Mouse (Mus musculus): ENCODE measurements around the gene Pgbd1. TPM values are rescaled to one million over a fixed set of nuclear protein-coding genes. Genes with fewer than 3 reads are reported as not detected.
"Not testable (repeated sequence)": the region's sequence is repeated elsewhere in the genome, so short reads cannot be mapped to it uniquely, and the experiment has no call there.

The Pgbd1 gene
- polyA plus RNA-seq (2015; fragmentation: Nextera tagmentation; extraction: Ambion mirVana) = 4.0 and 4.2 TPM in 2 replicates

- Histone ChIP-seq H3K9me3 (no peaks in the 10 kb centered on the region), H3K4me1 (replicated peaks) (peaks cover 14% of the 10 kb centered on the region), H3K4me2 (peak within 1 kb of the TSS; percentile 81), H3K27me3 (no peaks in the 10 kb centered on the region), H3K4me3 (peak within 1 kb of the TSS; percentile 59), H3K27ac (peak within 1 kb of the TSS; percentile 89), H3K36me3 (peaks cover 29% of the 10 kb centered on the region), H3K9ac (peak within 1 kb of the TSS; percentile 81)
- WGBS = 2% methylated on average over 32 of the region's 32 CpGs
- ATAC-seq (ENCODE audit: low FRiP score) = peak; percentile 97
These were observed at the start of gene Pgbd1 for GRCm38 (mm10) chr13:21440503-21441206. Gene Pgbd1, minus strand, starts transcription at chr13:21441058.

DNA sequence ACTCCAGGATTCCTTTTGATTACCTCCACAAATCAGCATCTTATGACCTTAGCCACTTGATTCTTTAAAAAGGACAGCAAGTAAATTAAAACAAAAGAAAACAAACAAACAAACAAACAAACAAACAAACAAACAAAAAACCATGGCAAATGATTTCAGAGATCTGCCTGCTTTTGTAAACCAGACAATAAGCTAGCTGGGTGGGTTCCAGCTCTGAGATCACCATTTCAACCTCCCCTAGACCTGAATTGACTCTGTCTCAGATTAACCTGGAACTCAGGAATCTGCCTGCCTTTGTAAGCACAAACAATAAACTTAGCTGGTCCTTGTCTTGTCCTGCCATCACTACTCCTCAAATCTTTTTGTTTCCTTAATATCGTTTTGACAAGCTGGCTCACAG lies 46.0 kb upstream of the Pgbd1 start:
- H3K27ac ChIP-seq = no peak overlapping the region
- no peaks in the 10 kb centered on the region for H3K4me1 ChIP-seq (replicated peaks)
- H3K27me3 ChIP-seq = no peaks in the 10 kb centered on the region
- 0 out of 2 replicates have a peak, but pooled peaks cover 7% of the 10 kb centered on the region for H3K9me3 ChIP-seq
- WGBS = 98% methylated on average over 1 of the region's 1 CpGs
- peaks cover 41% of the 10 kb centered on the region for H3K36me3 ChIP-seq
- no peak overlapping the region for H3K4me2 ChIP-seq
- no peak overlapping the region for H3K9ac ChIP-seq
- no peak overlapping the region for H3K4me3 ChIP-seq
- no peak for ATAC-seq (ENCODE audit: low FRiP score)

DNA sequence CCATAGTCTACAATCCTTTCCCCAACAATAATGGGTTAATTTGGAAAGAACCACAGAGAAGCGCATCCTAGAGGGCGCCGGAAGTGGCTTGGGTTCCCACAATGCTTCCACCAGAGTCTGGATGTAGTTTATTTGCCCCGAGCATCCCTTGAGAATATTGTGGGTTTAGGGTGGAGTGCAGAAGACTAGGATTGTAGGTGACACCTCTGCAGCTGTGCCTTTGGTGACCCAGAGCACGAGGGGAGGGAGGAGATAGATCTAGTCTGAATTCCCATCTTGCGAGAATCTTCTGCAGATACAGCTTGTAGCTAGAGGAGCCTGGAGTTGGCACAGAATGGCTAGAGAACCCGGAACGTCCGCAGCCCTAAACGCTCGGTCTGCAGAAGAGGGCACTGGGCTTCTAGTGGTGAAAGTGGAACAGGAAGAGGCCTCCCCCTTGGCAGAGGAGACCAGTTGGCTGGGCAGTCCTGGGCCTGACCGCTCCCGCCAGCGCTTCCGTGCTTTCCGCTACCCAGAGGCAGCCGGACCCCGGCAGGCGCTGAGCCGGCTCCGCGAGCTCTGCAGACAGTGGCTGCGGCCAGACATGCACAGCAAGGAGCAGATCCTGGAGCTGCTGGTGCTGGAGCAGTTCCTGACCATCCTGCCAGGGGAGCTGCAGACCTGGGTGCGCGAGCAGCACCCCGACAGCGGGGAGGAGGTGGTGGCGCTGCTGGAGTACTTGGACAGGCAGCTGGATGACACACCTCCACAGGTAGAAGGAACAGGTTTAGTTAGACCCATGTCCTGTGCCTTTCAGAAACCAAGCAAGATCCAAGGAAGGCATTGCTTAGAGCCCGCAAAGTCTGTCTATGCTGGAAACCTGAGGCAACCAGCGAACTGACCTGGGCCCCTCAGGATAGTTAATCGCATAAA lies 38.2 kb upstream of the Pgbd1 start, which contains the start of the genes Zkscan4 and Gm10065:
Gene Zkscan4 (plus strand): TSS at position 149 of the 912 bp plus-strand sequence.
Gene Gm10065 (minus strand): TSS at position 683 of the 912 bp plus-strand sequence.
- H3K4me3 ChIP-seq = peak within 1 kb of the TSS; percentile 55
- 5% methylated on average over 31 of the region's 31 CpGs for WGBS

GRCm38 (mm10) chr13:21472427-21472826 lies 31.6 kb upstream of the Pgbd1 start:
- Histone ChIP-seq H3K27me3 (peaks cover 11% of the 10 kb centered on the region; the same call in 1 of the 2 replicates), H3K27ac (no peak overlapping the region), H3K4me3 (no peak overlapping the region), H3K4me1 (replicated peaks) (0 out of 2 replicates have a peak, but pooled peaks cover 3% of the 10 kb centered on the region), H3K9me3 (no peaks in the 10 kb centered on the region), H3K36me3 (no peaks in the 10 kb centered on the region), H3K4me2 (no peak overlapping the region), H3K9ac (no peak overlapping the region)
- ATAC-seq (ENCODE audit: low FRiP score) = no peak
- WGBS = 29% methylated on average over 4 of the region's 4 CpGs

More for the DNA sequence above, 38.2 kb upstream of the Pgbd1 start, which contains the start of the genes Zkscan4 and Gm10065:
- Histone ChIP-seq H3K27ac (peak within 1 kb of the TSS; percentile 85), H3K4me2 (peak within 1 kb of the TSS; percentile 70), H3K9ac (peak within 1 kb of the TSS; percentile 82), H3K4me1 (replicated peaks) (peaks cover 12% of the 10 kb centered on the region)
- H3K36me3 ChIP-seq, H3K27me3 ChIP-seq, H3K9me3 ChIP-seq: not testable (repeated sequence)
- ATAC-seq (ENCODE audit: low FRiP score) = peak; percentile 91

GRCm38 (mm10) chr13:21469097-21469496 lies 28.2 kb upstream of the Pgbd1 start:
- H3K27me3 ChIP-seq = 0 out of 2 replicates have a peak, but pooled peaks cover 10% of the 10 kb centered on the region
- H3K36me3 ChIP-seq = no peaks in the 10 kb centered on the region
- WGBS = 29% methylated on average over 9 of the region's 9 CpGs
- ATAC-seq (ENCODE audit: low FRiP score) = no peak
- peak overlapping the region; percentile 78 for H3K4me2 ChIP-seq
- H3K27ac ChIP-seq = no peak overlapping the region
- no peak overlapping the region for H3K4me3 ChIP-seq
- H3K9me3 ChIP-seq = no peaks in the 10 kb centered on the region
- H3K4me1 ChIP-seq (replicated peaks) = 0 out of 2 replicates have a peak, but pooled peaks cover 3% of the 10 kb centered on the region
- no peak overlapping the region for H3K9ac ChIP-seq

DNA sequence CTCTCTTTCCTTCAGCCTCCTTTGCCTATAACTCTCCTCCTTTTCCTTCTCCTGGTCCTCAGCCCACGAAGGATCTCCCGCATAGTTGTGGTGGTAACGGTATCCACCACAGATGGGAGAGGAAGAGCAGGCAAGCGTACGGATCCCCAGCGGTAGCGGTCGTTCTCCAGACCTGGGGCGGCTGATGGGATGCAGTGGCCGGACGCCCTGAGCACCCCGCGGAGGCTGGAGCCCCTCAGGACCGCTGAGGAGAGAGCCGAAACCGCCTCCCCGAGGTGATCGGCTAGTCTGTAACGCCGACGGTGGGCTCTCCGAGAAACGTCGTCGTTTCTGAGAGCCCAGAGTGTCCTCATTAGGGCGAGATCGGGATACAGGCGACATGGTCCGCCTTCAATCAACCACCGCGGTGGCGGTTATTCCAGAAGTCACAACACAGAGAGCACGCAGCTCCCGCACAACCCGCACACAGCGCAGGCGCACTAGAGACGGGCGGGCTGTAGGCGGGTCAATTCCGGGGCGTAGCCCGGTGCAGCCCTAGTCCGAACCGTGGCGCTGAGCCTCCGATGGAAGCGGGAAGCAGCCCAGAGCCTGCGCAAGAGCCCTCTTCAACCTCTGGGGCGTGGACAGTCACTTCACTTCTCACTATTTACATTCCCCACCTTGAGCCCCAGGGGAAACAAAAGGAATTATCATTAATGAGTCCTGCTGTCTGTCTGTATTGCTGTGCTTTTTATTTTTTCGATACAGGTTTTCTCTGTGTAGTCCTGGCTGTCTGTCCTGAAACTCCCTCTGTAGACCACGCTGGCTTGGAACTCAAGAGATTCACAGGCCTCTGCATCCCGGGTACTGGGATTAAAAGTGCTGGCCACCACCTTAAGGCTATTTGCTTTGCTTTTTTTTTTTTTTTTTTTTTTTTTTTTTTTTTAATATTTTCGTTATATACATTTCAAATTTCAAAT lies 27.5 kb upstream of the Pgbd1 start, which contains the start of gene Nkapl:
Gene Nkapl (minus strand): TSS at position 449 of the 959 bp plus-strand sequence.
- Histone ChIP-seq H3K4me2 (peak within 1 kb of the TSS; percentile 78), H3K27ac (peak within 1 kb of the TSS; percentile 83), H3K4me1 (replicated peaks) (0 out of 2 replicates have a peak, but pooled peaks cover 3% of the 10 kb centered on the region), H3K27me3 (0 out of 2 replicates have a peak, but pooled peaks cover 10% of the 10 kb centered on the region), H3K36me3 (no peaks in the 10 kb centered on the region), H3K9ac (peak within 1 kb of the TSS; percentile 80), H3K4me3 (peak within 1 kb of the TSS; percentile 58), H3K9me3 (no peaks in the 10 kb centered on the region)
- 2% methylated on average over 54 of the region's 54 CpGs for WGBS
- ATAC-seq (ENCODE audit: low FRiP score) = peak; percentile 100

DNA sequence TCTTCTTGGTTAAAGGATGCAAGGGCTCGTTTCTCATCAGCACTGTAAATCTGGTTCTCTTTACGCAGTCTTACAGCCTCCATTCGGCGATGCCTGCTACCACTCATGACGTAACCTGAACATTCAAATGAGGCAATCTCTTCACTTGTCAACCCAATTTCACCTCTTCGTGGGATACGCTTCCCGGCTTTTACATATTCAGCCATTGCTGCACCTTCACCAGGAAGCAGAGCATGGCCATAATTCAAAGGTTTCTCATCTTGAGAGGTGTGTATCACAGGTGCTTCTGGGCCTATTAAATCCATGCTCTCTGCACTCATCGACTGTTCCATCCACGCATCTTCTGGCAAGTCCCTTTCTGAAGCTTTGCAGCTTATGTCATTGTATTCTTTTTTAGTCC lies 26.5 kb upstream of the Pgbd1 start:
- H3K9me3 ChIP-seq = no peaks in the 10 kb centered on the region
- 0 out of 2 replicates have a peak, but pooled peaks cover 10% of the 10 kb centered on the region for H3K27me3 ChIP-seq
- WGBS = 87% methylated on average over 10 of the region's 10 CpGs
- H3K9ac ChIP-seq = no peak overlapping the region
- no peaks in the 10 kb centered on the region for H3K36me3 ChIP-seq
- H3K4me3 ChIP-seq = no peak overlapping the region
- H3K27ac ChIP-seq = no peak overlapping the region
- ATAC-seq (ENCODE audit: low FRiP score) = no peak
- no peak overlapping the region for H3K4me2 ChIP-seq
- 0 out of 2 replicates have a peak, but pooled peaks cover 3% of the 10 kb centered on the region for H3K4me1 ChIP-seq (replicated peaks)

- WGBS = 47% methylated on average over 9 of the region's 9 CpGs
- not testable (repeated sequence) for H3K36me3 ChIP-seq; H3K27ac ChIP-seq; H3K27me3 ChIP-seq; H3K9ac ChIP-seq; H3K4me3 ChIP-seq; H3K4me2 ChIP-seq; H3K9me3 ChIP-seq; ATAC-seq (ENCODE audit: low FRiP score); H3K4me1 ChIP-seq (replicated peaks)
These were observed 21.7 kb upstream of the Pgbd1 start for GRCm38 (mm10) chr13:21462516-21462915.

DNA sequence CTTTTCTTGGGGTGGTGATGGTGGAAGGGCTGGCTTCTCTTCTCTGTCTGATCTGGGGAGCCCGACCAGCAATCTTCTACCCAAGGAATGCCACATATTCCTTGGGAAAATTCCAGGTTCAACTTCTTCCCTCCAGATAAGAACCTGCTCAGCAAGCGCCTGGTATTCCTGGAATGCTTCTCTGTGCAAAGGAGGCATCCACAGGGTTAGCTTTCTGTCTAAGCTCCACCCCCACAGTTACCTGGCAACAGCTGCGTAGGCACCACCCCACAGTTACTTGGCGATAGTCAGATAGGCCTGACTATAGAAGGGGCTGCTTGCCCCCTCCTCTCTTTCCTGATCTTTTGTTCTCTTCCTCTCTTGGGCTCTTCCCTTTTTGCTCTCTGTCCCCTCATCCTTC lies 15.5 kb upstream of the Pgbd1 start:
- ATAC-seq (ENCODE audit: low FRiP score) = no peak
- Histone ChIP-seq H3K27ac (no peak overlapping the region), H3K4me2 (no peak overlapping the region), H3K4me3 (no peak overlapping the region), H3K9ac (no peak overlapping the region), H3K36me3 (0 out of 2 replicates have a peak, but pooled peaks cover 2% of the 10 kb centered on the region), H3K4me1 (replicated peaks) (peaks cover 17% of the 10 kb centered on the region), H3K27me3 (peaks cover 24% of the 10 kb centered on the region), H3K9me3 (no peaks in the 10 kb centered on the region)
- WGBS = 13% methylated on average over 4 of the region's 4 CpGs

DNA sequence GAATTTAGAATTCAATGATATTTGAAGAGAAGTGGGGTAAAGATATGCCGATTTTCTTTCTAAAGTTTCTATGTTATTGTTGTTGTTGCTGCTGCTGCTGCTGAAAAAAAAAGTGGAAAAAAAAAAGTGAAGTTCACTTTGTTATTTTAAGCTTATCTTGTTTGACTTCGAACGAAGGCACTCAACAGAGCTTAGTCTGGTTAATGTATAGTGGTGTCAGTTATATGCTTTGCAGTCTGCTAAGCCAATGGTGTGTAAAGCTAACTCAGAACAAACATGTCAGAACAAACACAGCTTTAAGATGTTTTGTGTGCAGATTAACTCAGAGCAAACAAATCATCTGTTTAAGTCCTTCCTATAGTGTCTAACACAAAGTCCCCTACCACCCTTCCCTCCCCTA lies 13.3 kb upstream of the Pgbd1 start:
- ATAC-seq (ENCODE audit: low FRiP score) = no peak
- peaks cover 21% of the 10 kb centered on the region for H3K27me3 ChIP-seq
- no peak overlapping the region for H3K27ac ChIP-seq
- H3K4me1 ChIP-seq (replicated peaks) = peaks cover 21% of the 10 kb centered on the region
- H3K4me2 ChIP-seq = no peak overlapping the region
- H3K36me3 ChIP-seq = peaks cover 8% of the 10 kb centered on the region; the same call in 1 of the 2 replicates
- no peaks in the 10 kb centered on the region for H3K9me3 ChIP-seq
- 91% methylated on average over 3 of the region's 3 CpGs for WGBS
- H3K9ac ChIP-seq = no peak overlapping the region
- H3K4me3 ChIP-seq = no peak overlapping the region

GRCm38 (mm10) chr13:21453449-21453848 lies 12.6 kb upstream of the Pgbd1 start, which contains the start of gene Zscan26:
Gene Zscan26, minus strand, starts transcription at chr13:21453730.
- Histone ChIP-seq H3K4me1 (replicated peaks) (peaks cover 21% of the 10 kb centered on the region), H3K9ac (peak within 1 kb of the TSS; percentile 77), H3K9me3 (no peaks in the 10 kb centered on the region), H3K4me2 (peak within 1 kb of the TSS; percentile 70), H3K27ac (peak within 1 kb of the TSS; percentile 80), H3K4me3 (peak within 1 kb of the TSS; percentile 75), H3K36me3 (peaks cover 15% of the 10 kb centered on the region), H3K27me3 (peaks cover 21% of the 10 kb centered on the region)
- peak; percentile 96 for ATAC-seq (ENCODE audit: low FRiP score)
- WGBS = under 1% methylated on average over 23 of the region's 23 CpGs
